Comparison of ENCODE assay signal across 7 mouse cellular contexts in the genomic region with DNA sequence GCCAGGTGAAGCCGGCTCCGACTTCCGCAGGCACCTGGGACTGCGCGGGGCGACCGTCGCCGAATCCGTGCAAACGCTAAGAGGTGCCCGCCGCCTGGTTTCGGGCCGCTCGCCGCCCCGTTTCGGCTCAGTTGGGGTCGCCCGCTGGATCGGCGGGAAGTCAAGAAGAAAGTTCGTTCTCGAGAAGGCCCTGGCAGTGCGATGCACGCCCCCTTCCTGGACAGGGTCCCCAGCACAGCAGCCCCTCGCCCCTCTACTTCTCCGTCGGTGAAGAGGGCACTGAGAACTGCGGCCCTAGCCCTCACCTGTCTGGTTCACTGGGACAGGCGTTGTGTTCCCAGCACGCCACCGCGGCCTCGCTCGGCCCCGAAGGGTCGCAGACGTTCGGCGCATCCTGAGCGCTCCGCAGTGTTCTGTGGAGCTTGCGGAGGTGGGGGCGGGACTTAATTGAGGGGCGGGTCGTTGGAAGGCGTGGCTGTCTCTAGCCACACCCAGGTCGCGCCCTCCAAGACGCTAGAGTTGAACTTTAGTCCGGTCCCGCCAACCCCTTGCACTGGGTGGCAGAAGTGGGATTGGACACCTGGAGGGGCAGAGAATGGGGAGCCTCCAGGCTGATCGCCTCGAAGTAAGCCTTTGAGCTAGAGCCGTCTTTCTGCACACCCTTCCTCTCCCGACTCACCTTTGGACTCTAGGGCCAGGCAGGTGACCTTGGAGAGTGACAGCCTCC. TPM values are rescaled to one million over a fixed set of nuclear protein-coding genes. Genes with fewer than 3 reads are reported as not detected.
DNase-seq lines count a peak whose midpoint lies in the region; ATAC-seq and TF ChIP-seq lines count a peak whose summit lies in the region.

No protein-coding gene starts in this region.

- ATAC-seq in hematopoietic stem cell, adult 5-6 weeks (replicated peaks in 1 of 2; ENCODE audit: insufficient read depth in 1 of 2, low FRiP score in 2 of 2, low TSS enrichment in 1 of 2, low read depth in 1 of 2, poor library complexity in 2 of 2, severe bottlenecking in 2 of 2), result peak; percentile 54 to 67
- ATAC-seq in limb, embryonic 12.5 days (ENCODE audit: insufficient number of reproducible peaks, insufficient read depth, low FRiP score, low TSS enrichment, low read depth), result peak; percentile 54; the same call in 1 of the 2 replicates
- no peak for ATAC-seq in midbrain, embryonic 14.5 days (ENCODE audit: low FRiP score, low TSS enrichment)
- ATAC-seq in stomach, embryonic 16.5 days (ENCODE audit: insufficient read depth, low FRiP score), result peak; percentile 53

- H3K27me3 ChIP-seq in MEL (ENCODE audit: control insufficient read depth in 1 of 2, insufficient read depth in 2 of 2, low read length in 2 of 2), result no peaks in the 10 kb centered on the region
- H3K27me3 ChIP-seq in limb, embryonic 12.5 days, result peaks cover 55% of the 10 kb centered on the region
- peaks cover 29% of the 10 kb centered on the region for H3K27me3 ChIP-seq in midbrain, embryonic 14.5 days (ENCODE audit: control insufficient read depth, insufficient read depth, low read length)
- peaks cover 16% of the 10 kb centered on the region for H3K27me3 ChIP-seq in stomach, embryonic 16.5 days (ENCODE audit: control insufficient read depth, insufficient read depth, low read length)

- TF ChIP-seq CTCF in MEL (IDR thresholded peaks at IDR 0.05 in 2 of 3, conservative IDR thresholded peaks at IDR 0.05 in 1 of 3; ENCODE audit: control insufficient read depth in 1 of 3, insufficient read depth in 1 of 3, low read depth in 2 of 3, low read length in 3 of 3, poor library complexity in 1 of 3, severe bottlenecking in 1 of 3), result no peak

- peak overlapping the region; percentile 59 to 82 for H3K4me3 ChIP-seq in MEL (ENCODE audit: control insufficient read depth in 1 of 2, insufficient read depth in 1 of 2, low read depth in 2 of 2, low read length in 2 of 2)
- peak overlapping the region; percentile 49 for H3K4me3 ChIP-seq in limb, embryonic 12.5 days (replicated peaks)
- peak overlapping the region; percentile 28 for H3K4me3 ChIP-seq in midbrain, embryonic 14.5 days (replicated peaks; ENCODE audit: low read depth, low read length)
- H3K4me3 ChIP-seq in stomach, embryonic 16.5 days (replicated peaks; ENCODE audit: low read length), result peak overlapping the region; percentile 45

- peak overlapping the region; percentile 47 for H3K9ac ChIP-seq in MEL (ENCODE audit: control insufficient read depth, low read depth, low read length, poor library complexity, severe bottlenecking)
- H3K9ac ChIP-seq in limb, embryonic 12.5 days (replicated peaks), result peak overlapping the region; percentile 42; the same call in 1 of the 2 replicates
- 0 out of 2 replicates have a peak overlapping the region, but pooled peaks have one; percentile 26 for H3K9ac ChIP-seq in midbrain, embryonic 14.5 days (replicated peaks; ENCODE audit: low read length)
- peak overlapping the region; percentile 54; the same call in 1 of the 2 replicates for H3K9ac ChIP-seq in stomach, embryonic 16.5 days (ENCODE audit: low read length)

- peaks cover 0 to 11% of the 10 kb centered on the region in 2 experiments; a peak in 3 of 4 replicates for H3K4me1 ChIP-seq in MEL (ENCODE audit: control insufficient read depth in 1 of 2, insufficient read depth in 2 of 2, low read length in 2 of 2)
- peaks cover 9% of the 10 kb centered on the region; the same call in 1 of the 2 replicates for H3K4me1 ChIP-seq in limb, embryonic 12.5 days (replicated peaks)
- H3K4me1 ChIP-seq in midbrain, embryonic 14.5 days (ENCODE audit: control insufficient read depth, insufficient read depth, low read length), result peaks cover 7% of the 10 kb centered on the region; the same call in 1 of the 2 replicates
- peaks cover 5% of the 10 kb centered on the region; the same call in 1 of the 2 replicates for H3K4me1 ChIP-seq in stomach, embryonic 16.5 days (ENCODE audit: control insufficient read depth, insufficient read depth, low read length)

- H3K4me2 ChIP-seq in limb, embryonic 12.5 days, result peak overlapping the region; percentile 75
- peak overlapping the region; percentile 54 for H3K4me2 ChIP-seq in midbrain, embryonic 14.5 days (ENCODE audit: low read length)
- peak overlapping the region; percentile 71 for H3K4me2 ChIP-seq in stomach, embryonic 16.5 days (ENCODE audit: low read depth, low read length)

- TF ChIP-seq EP300 in MEL (IDR thresholded peaks at IDR 0.05; ENCODE audit: low read depth in 1 of 2, low read length in 2 of 2), result no peak

- no peaks in the 10 kb centered on the region for H3K79me2 ChIP-seq in MEL (ENCODE audit: control insufficient read depth, insufficient read depth, low read length, poor library complexity)

- peak; percentile 66 for DNase-seq in MEL (ENCODE audit: low read depth, low spot score)
- DNase-seq in c-Kit-positive CD71-negative TER-119-negative erythroid progenitor cells, embryonic 14.5 days (ENCODE audit: low read depth), result peak; percentile 50
- DNase-seq in midbrain, embryonic 14.5 days, result peak; percentile 35
- DNase-seq in layer of hippocampus, adult 18-20 months (ENCODE audit: low spot score in 2 of 2), result no peak

- H3K9me3 ChIP-seq in MEL (replicated peaks; ENCODE audit: insufficient read depth, low read length), result no peaks in the 10 kb centered on the region
- H3K9me3 ChIP-seq in limb, embryonic 12.5 days, result no peaks in the 10 kb centered on the region
- no peaks in the 10 kb centered on the region for H3K9me3 ChIP-seq in midbrain, embryonic 14.5 days (ENCODE audit: control insufficient read depth, low read length)
- H3K9me3 ChIP-seq in stomach, embryonic 16.5 days (replicated peaks; ENCODE audit: control insufficient read depth, low read length), result no peaks in the 10 kb centered on the region

- peaks cover 0 to 4% of the 10 kb centered on the region in 2 experiments; a peak in 2 of 4 replicates for H3K36me3 ChIP-seq in MEL (ENCODE audit: control insufficient read depth in 1 of 2, insufficient read depth in 2 of 2, low read length in 2 of 2)
- no peaks in the 10 kb centered on the region for H3K36me3 ChIP-seq in limb, embryonic 12.5 days
- H3K36me3 ChIP-seq in midbrain, embryonic 14.5 days (ENCODE audit: control insufficient read depth, insufficient read depth, low read length), result no peaks in the 10 kb centered on the region
- no peaks in the 10 kb centered on the region for H3K36me3 ChIP-seq in stomach, embryonic 16.5 days (ENCODE audit: control insufficient read depth, insufficient read depth, low read length)

- 2% methylated on average over 58 of the region's 58 CpGs for WGBS in limb, embryonic 12.5 days
- WGBS in midbrain, embryonic 14.5 days, result under 1% methylated on average over 58 of the region's 58 CpGs
- 2% methylated on average over 58 of the region's 58 CpGs for WGBS in stomach, embryonic 16.5 days

- H3K27ac ChIP-seq in MEL (ENCODE audit: control insufficient read depth, low read depth, low read length), result no peak overlapping the region
- no peak overlapping the region for H3K27ac ChIP-seq in limb, embryonic 12.5 days
- no peak overlapping the region for H3K27ac ChIP-seq in midbrain, embryonic 14.5 days (replicated peaks; ENCODE audit: low read depth, low read length)
- H3K27ac ChIP-seq in stomach, embryonic 16.5 days (ENCODE audit: low read length), result no peak overlapping the region

- peak in 1 of 2 experiments; percentile 25; a peak in 1 of 4 replicates for TF ChIP-seq POLR2A in MEL (IDR thresholded peaks at IDR 0.05; ENCODE audit: control insufficient read depth in 1 of 2, insufficient read depth in 1 of 2, low read depth in 1 of 2, low read length in 2 of 2, poor library complexity in 1 of 2)

- no peak for TF ChIP-seq RAD21 in MEL (IDR thresholded peaks at IDR 0.05; ENCODE audit: low read depth, low read length)

TF ChIP-seq in MEL, 35 proteins besides CTCF, POLR2A, EP300 and RAD21 (continues in another document):
- TF ChIP-seq TAL1 (IDR thresholded peaks at IDR 0.05; ENCODE audit: low read length), result no peak
- no peak for TF ChIP-seq MEF2A (IDR thresholded peaks at IDR 0.05; ENCODE audit: extremely low read depth, insufficient replicate concordance, low read depth, low read length, poor library complexity, severe bottlenecking)
- TF ChIP-seq MXI1 (IDR thresholded peaks at IDR 0.05; ENCODE audit: low read depth, low read length), result no peak
- no peak for TF ChIP-seq BHLHE40 (IDR thresholded peaks at IDR 0.05; ENCODE audit: borderline replicate concordance, low read depth, low read length)
- TF ChIP-seq MAX (IDR thresholded peaks at IDR 0.05; ENCODE audit: low read length), result no peak
- TF ChIP-seq MYB (IDR thresholded peaks at IDR 0.05; ENCODE audit: low read depth, low read length), result no peak
- no peak for TF ChIP-seq ZC3H11A (IDR thresholded peaks at IDR 0.05; ENCODE audit: low read depth, low read length)
- no peak for TF ChIP-seq TCF12 (IDR thresholded peaks at IDR 0.05; ENCODE audit: low read depth, low read length)
- TF ChIP-seq SIN3A (IDR thresholded peaks at IDR 0.05; ENCODE audit: low read length), result no peak
- no peak for TF ChIP-seq POLR2AphosphoS2 (IDR thresholded peaks at IDR 0.05; ENCODE audit: low read length)
- no peak for TF ChIP-seq UBTF (IDR thresholded peaks at IDR 0.05; ENCODE audit: borderline replicate concordance, insufficient read depth, low read depth, low read length)
- no peak for TF ChIP-seq ZNF384 (IDR thresholded peaks at IDR 0.05; ENCODE audit: low read depth, low read length)
- no peak for TF ChIP-seq CHD1 (IDR thresholded peaks at IDR 0.05; ENCODE audit: low read depth, low read length)

RNA-seq across cellular contexts. Expression of gene Susd3, which starts 0.6 kb away (rescaled TPM):
- 12.5 and 16.2 TPM in 2 replicates for total RNA-seq in MEL (2012; rRNA removed)
- 10 to 100 TPM in 1 of 2 experiments, not detected in 1; 10.8 TPM for polyA plus RNA-seq in MEL (2012; ENCODE audit: insufficient read depth in 1 of 2, insufficient read length in 2 of 2, low read depth in 1 of 2, low replicate concordance in 2 of 2, missing spikeins in 1 of 2)
- 5.1 and 10.8 TPM in 2 replicates for total RNA-seq in hematopoietic stem cell, adult 5-6 weeks (2017)
- 0.95 and 1.0 TPM in 2 replicates for polyA plus RNA-seq in limb, embryonic 12.5 days (2016; fragmentation: Nextera tagmentation; extraction: Ambion mirVana)
- 0.32 and 1.1 TPM in 2 replicates for polyA plus RNA-seq in midbrain, embryonic 14.5 days (2014; fragmentation: Nextera tagmentation; extraction: Ambion mirVana)
- 0.95 and 1.2 TPM in 2 replicates for polyA plus RNA-seq in stomach, embryonic 16.5 days (2015; fragmentation: Nextera tagmentation; extraction: Ambion mirVana)
- total RNA-seq in layer of hippocampus, adult 18-20 months (2021), result 1 to 10 TPM; 1.9 to 2.2 TPM

RNA-seq across cellular contexts. Expression of gene Card19, which starts 32.1 kb away (rescaled TPM):
- 14.5 and 15.8 TPM in 2 replicates for total RNA-seq in MEL (2012; rRNA removed)
- 10 to 100 TPM in 1 of 2 experiments, not detected in 1; 51.8 TPM for polyA plus RNA-seq in MEL (2012; ENCODE audit: insufficient read depth in 1 of 2, insufficient read length in 2 of 2, low read depth in 1 of 2, low replicate concordance in 2 of 2, missing spikeins in 1 of 2)
- 56.7 and 94.3 TPM in 2 replicates for total RNA-seq in hematopoietic stem cell, adult 5-6 weeks (2017)
- polyA plus RNA-seq in limb, embryonic 12.5 days (2016; fragmentation: Nextera tagmentation; extraction: Ambion mirVana), result 43.5 and 45.2 TPM in 2 replicates
- 20.6 and 24.6 TPM in 2 replicates for polyA plus RNA-seq in midbrain, embryonic 14.5 days (2014; fragmentation: Nextera tagmentation; extraction: Ambion mirVana)
- 55.7 and 56.4 TPM in 2 replicates for polyA plus RNA-seq in stomach, embryonic 16.5 days (2015; fragmentation: Nextera tagmentation; extraction: Ambion mirVana)
- 10 to 100 TPM; 11.8 to 13.0 TPM for total RNA-seq in layer of hippocampus, adult 18-20 months (2021)

Comparison
In these comparisons a context has a peak if more than half of its experiments do, and no peak if none do; other contexts are left out.
1. DNase-seq: peak in MEL (single experiment), c-Kit-positive CD71-negative TER-119-negative erythroid progenitor cells, embryonic 14.5 days (single experiment) and midbrain, embryonic 14.5 days (single experiment); none in layer of hippocampus, adult 18-20 months (0 of 2).
2. Peak in every context shown above with its lines, with median percentiles within 50 percentile points of each other: H3K4me3 ChIP-seq, H3K9ac ChIP-seq and H3K4me2 ChIP-seq.